Mouse (Mus musculus): ENCODE results near the gene Egf. TPM values are rescaled to one million over a fixed set of nuclear protein-coding genes. Genes with fewer than 3 reads are reported as not detected.

Egf gene
- polyA plus RNA-seq, 1 experiment from 2014 or later: 0.52 TPM

- no peak for TF ChIP-seq EP300 (optimal IDR thresholded peaks at IDR 0.05)
- peak; percentile 57 for TF ChIP-seq CTCF (IDR thresholded peaks at IDR 0.05; ENCODE audit: low read depth)
- Histone ChIP-seq H3K9me3 (ENCODE audit: control insufficient read depth, low read length) (no peaks in the 10 kb centered on the region), H3K9ac (ENCODE audit: low read length) (no peak overlapping the region), H3K36me3 (ENCODE audit: control insufficient read depth, insufficient read depth, low read length) (no peaks in the 10 kb centered on the region), H3K4me1 (replicated peaks; ENCODE audit: control insufficient read depth, insufficient read depth) (no peaks in the 10 kb centered on the region), H3K4me3 (ENCODE audit: low read depth, low read length) (no peak overlapping the region), H3K4me2 (replicated peaks; ENCODE audit: low read depth) (no peak overlapping the region), H3K27ac (replicated peaks) (no peak overlapping the region), H3K27me3 (ENCODE audit: control insufficient read depth, insufficient read depth, low read length) (no peaks in the 10 kb centered on the region)
- 62% methylated on average over 5 of the region's 5 CpGs for WGBS
- DNase-seq (ENCODE audit: low spot score) (no peak), ATAC-seq (ENCODE audit: low FRiP score, low TSS enrichment) (no peak)
Observed at GRCm38 (mm10) chr3:129680258-129680657, 74.9 kb downstream of the Egf start.

- 92% methylated on average over 7 of the region's 7 CpGs for WGBS
- no peak overlapping the region for H3K4me2 ChIP-seq (replicated peaks; ENCODE audit: low read depth)
Observed at GRCm38 (mm10) chr3:129675923-129676322, 79.2 kb downstream of the Egf start.

GRCm38 (mm10) chr3:129663906-129664305 lies 91.2 kb downstream of the Egf start:
- Histone ChIP-seq H3K9me3 (ENCODE audit: control insufficient read depth, low read length) (no peaks in the 10 kb centered on the region), H3K36me3 (ENCODE audit: control insufficient read depth, insufficient read depth, low read length) (no peaks in the 10 kb centered on the region), H3K4me3 (ENCODE audit: low read depth, low read length) (no peak overlapping the region), H3K9ac (ENCODE audit: low read length) (no peak overlapping the region), H3K27ac (replicated peaks) (no peak overlapping the region), H3K27me3 (ENCODE audit: control insufficient read depth, insufficient read depth, low read length) (no peaks in the 10 kb centered on the region), H3K4me2 (replicated peaks; ENCODE audit: low read depth) (no peak overlapping the region), H3K4me1 (replicated peaks; ENCODE audit: control insufficient read depth, insufficient read depth) (no peaks in the 10 kb centered on the region)
- 84% methylated on average over 2 of the region's 2 CpGs for WGBS
- ATAC-seq (ENCODE audit: low FRiP score, low TSS enrichment) (no peak), DNase-seq (ENCODE audit: low spot score) (no peak)
- TF ChIP-seq EP300 (optimal IDR thresholded peaks at IDR 0.05): no peak

More at GRCm38 (mm10) chr3:129675923-129676322, 79.2 kb downstream of the Egf start:
- Histone ChIP-seq H3K4me3 (ENCODE audit: low read depth, low read length) (no peak overlapping the region), H3K36me3 (ENCODE audit: control insufficient read depth, insufficient read depth, low read length) (no peaks in the 10 kb centered on the region), H3K9me3 (ENCODE audit: control insufficient read depth, low read length) (no peaks in the 10 kb centered on the region), H3K27me3 (ENCODE audit: control insufficient read depth, insufficient read depth, low read length) (no peaks in the 10 kb centered on the region), H3K27ac (replicated peaks) (no peak overlapping the region), H3K9ac (ENCODE audit: low read length) (no peak overlapping the region), H3K4me1 (replicated peaks; ENCODE audit: control insufficient read depth, insufficient read depth) (no peaks in the 10 kb centered on the region)
- DNase-seq (ENCODE audit: low spot score) (no peak), ATAC-seq (ENCODE audit: low FRiP score, low TSS enrichment) (no peak)
- no peak for TF ChIP-seq CTCF (IDR thresholded peaks at IDR 0.05; ENCODE audit: low read depth)
- no peak for TF ChIP-seq EP300 (optimal IDR thresholded peaks at IDR 0.05)

- Histone ChIP-seq H3K27me3 (ENCODE audit: control insufficient read depth, insufficient read depth, low read length) (no peaks in the 10 kb centered on the region), H3K9ac (ENCODE audit: low read length) (no peak overlapping the region), H3K4me1 (replicated peaks; ENCODE audit: control insufficient read depth, insufficient read depth) (no peaks in the 10 kb centered on the region), H3K4me2 (replicated peaks; ENCODE audit: low read depth) (no peak overlapping the region), H3K36me3 (ENCODE audit: control insufficient read depth, insufficient read depth, low read length) (no peaks in the 10 kb centered on the region), H3K4me3 (ENCODE audit: low read depth, low read length) (no peak overlapping the region), H3K27ac (replicated peaks) (no peak overlapping the region), H3K9me3 (ENCODE audit: control insufficient read depth, low read length) (no peaks in the 10 kb centered on the region)
- DNase-seq (ENCODE audit: low spot score) (no peak), ATAC-seq (ENCODE audit: low FRiP score, low TSS enrichment) (no peak)
- 85% methylated on average over 7 of the region's 7 CpGs for WGBS
- TF ChIP-seq EP300 (optimal IDR thresholded peaks at IDR 0.05) (no peak), CTCF (IDR thresholded peaks at IDR 0.05; ENCODE audit: low read depth) (no peak)
Observed at GRCm38 (mm10) chr3:129658776-129659175, 96.3 kb downstream of the Egf start.

GRCm38 (mm10) chr3:129657775-129658174 lies 97.3 kb downstream of the Egf start:
- H3K27ac ChIP-seq (replicated peaks): no peak overlapping the region
- no peaks in the 10 kb centered on the region for H3K9me3 ChIP-seq (ENCODE audit: control insufficient read depth, low read length)
- H3K4me2 ChIP-seq (replicated peaks; ENCODE audit: low read depth): no peak overlapping the region
- no peaks in the 10 kb centered on the region for H3K27me3 ChIP-seq (ENCODE audit: control insufficient read depth, insufficient read depth, low read length)
- H3K4me3 ChIP-seq (ENCODE audit: low read depth, low read length): no peak overlapping the region
- no peaks in the 10 kb centered on the region for H3K36me3 ChIP-seq (ENCODE audit: control insufficient read depth, insufficient read depth, low read length)
- no peak overlapping the region for H3K9ac ChIP-seq (ENCODE audit: low read length)
- DNase-seq (ENCODE audit: low spot score) (no peak), ATAC-seq (ENCODE audit: low FRiP score, low TSS enrichment) (no peak)
- no peak for TF ChIP-seq EP300 (optimal IDR thresholded peaks at IDR 0.05)
- TF ChIP-seq CTCF (IDR thresholded peaks at IDR 0.05; ENCODE audit: low read depth): no peak
- H3K4me1 ChIP-seq (replicated peaks; ENCODE audit: control insufficient read depth, insufficient read depth): no peaks in the 10 kb centered on the region
- 80% methylated on average over 11 of the region's 11 CpGs for WGBS

- Histone ChIP-seq H3K27me3 (ENCODE audit: control insufficient read depth, insufficient read depth, low read length) (no peaks in the 10 kb centered on the region), H3K9ac (ENCODE audit: low read length) (no peak overlapping the region), H3K9me3 (ENCODE audit: control insufficient read depth, low read length) (no peaks in the 10 kb centered on the region), H3K4me1 (replicated peaks; ENCODE audit: control insufficient read depth, insufficient read depth) (no peaks in the 10 kb centered on the region), H3K4me3 (ENCODE audit: low read depth, low read length) (no peak overlapping the region), H3K36me3 (ENCODE audit: control insufficient read depth, insufficient read depth, low read length) (no peaks in the 10 kb centered on the region), H3K27ac (replicated peaks) (no peak overlapping the region), H3K4me2 (replicated peaks; ENCODE audit: low read depth) (no peak overlapping the region)
- TF ChIP-seq CTCF (IDR thresholded peaks at IDR 0.05; ENCODE audit: low read depth) (no peak), EP300 (optimal IDR thresholded peaks at IDR 0.05) (no peak)
- WGBS: 78% methylated on average over 9 of the region's 9 CpGs
- no peak for DNase-seq (ENCODE audit: low spot score)
- no peak for ATAC-seq (ENCODE audit: low FRiP score, low TSS enrichment)
Observed at GRCm38 (mm10) chr3:129657222-129657621, 97.9 kb downstream of the Egf start.
